8 mouse cellular contexts compared by ENCODE assay signal in genomic region chr8:121907587-121908248, GRCm38 (mm10). TPM values are rescaled to one million over a fixed set of nuclear protein-coding genes. Genes with fewer than 3 reads are reported as not detected.
DNase-seq lines count a peak whose midpoint lies in the region; ATAC-seq lines count a peak whose summit lies in the region.

Gene Slc7a5, minus strand, starts transcription at chr8:121907694.

- H3K27ac ChIP-seq in intestine, embryonic 14.5 days (ENCODE audit: low read depth) = no peak within 1 kb of the TSS

- under 1% methylated on average over 57 of the region's 61 CpGs for WGBS in intestine, embryonic 14.5 days

- peak; percentile 96 to 99 for DNase-seq in adrenal gland, adult (ENCODE audit: inconsistent age in 2 of 2, low spot score in 1 of 2)
- DNase-seq in embryo, embryonic 10.5 days (ENCODE audit: low spot score) = peak; percentile 98
- peak; percentile 96 for DNase-seq in gastrocnemius, postnatal 25 days
- peak; percentile 96 for DNase-seq in intestine, embryonic 14.5 days (ENCODE audit: low spot score)
- DNase-seq in left cerebral cortex, postnatal 14 days (ENCODE audit: low spot score in 2 of 2) = peak; percentile 97 to 98
- peak; percentile 96 for DNase-seq in mesoderm, embryonic 11.5 days (ENCODE audit: low read depth, low spot score)
- peak; percentile 93 for DNase-seq in right cerebral cortex, postnatal 36 days (ENCODE audit: low spot score in 2 of 2)
- peak; percentile 97 for DNase-seq in yolk sac, embryonic 10.5 days (ENCODE audit: low spot score)

- H3K4me3 ChIP-seq in intestine, embryonic 14.5 days (ENCODE audit: low read depth, low read length) = peak within 1 kb of the TSS; percentile 76

- H3K9ac ChIP-seq in intestine, embryonic 14.5 days (ENCODE audit: low read length) = peak within 1 kb of the TSS; percentile 66

- peak within 1 kb of the TSS; percentile 95 for H3K4me2 ChIP-seq in intestine, embryonic 14.5 days (ENCODE audit: low read length)

- peak; percentile 91 for ATAC-seq in intestine, embryonic 14.5 days (replicated peaks; ENCODE audit: low FRiP score, low TSS enrichment, low read depth)

- H3K4me1 ChIP-seq in intestine, embryonic 14.5 days (replicated peaks; ENCODE audit: control insufficient read depth, insufficient read depth, low read length) = peaks cover 26% of the 10 kb centered on the region

- no peaks in the 10 kb centered on the region for H3K9me3 ChIP-seq in intestine, embryonic 14.5 days (ENCODE audit: control insufficient read depth, low read length)

- intact Hi-C loops in left cerebral cortex, postnatal 14 days (cut with DNase I) = loop anchor here (2.0 kb wide), 1 partner anchor 33 kb away; no protein-coding TSS in a partner anchor

- H3K36me3 ChIP-seq in intestine, embryonic 14.5 days (ENCODE audit: control insufficient read depth, insufficient read depth, low read length) = no peaks in the 10 kb centered on the region

- H3K27me3 ChIP-seq in intestine, embryonic 14.5 days (replicated peaks; ENCODE audit: control insufficient read depth, insufficient read depth, low read length) = 0 out of 2 replicates have a peak, but pooled peaks cover 3% of the 10 kb centered on the region

RNA-seq across cellular contexts. Expression of gene Slc7a5, which starts in this region (rescaled TPM):
- 1 to 10 TPM; 1.8 to 2.0 TPM for total RNA-seq in gastrocnemius, postnatal 25 days (2021)
- polyA plus RNA-seq in intestine, embryonic 14.5 days (2014; fragmentation: Nextera tagmentation; extraction: Ambion mirVana) = 19.8 and 26.4 TPM in 2 replicates
- total RNA-seq in left cerebral cortex, postnatal 14 days (2021) = 100 to 1,000 TPM; 114 to 130 TPM

Comparison
In these comparisons a context has a peak if more than half of its experiments do, and no peak if none do; other contexts are left out.
1. RNA of gene Slc7a5 (total RNA-seq): 114 to 130 TPM in left cerebral cortex, postnatal 14 days; 1.8 to 2.0 TPM in gastrocnemius, postnatal 25 days; every median in the first group is over 10 times any median in the second.
2. Peak in every context shown above with its lines, with median percentiles within 50 percentile points of each other: DNase-seq.